In genomic region chr13:63321689-63322088, GRCm38 (mm10) we compare ENCODE assay signal across 14 mouse cellular contexts.
DNase-seq lines count a peak whose midpoint lies in the region; ATAC-seq and TF ChIP-seq lines count a peak whose summit lies in the region.
"Had no signal": no experiment of that assay in that cellular context is flagged by ENCODE, and none has a peak within 500 bp of the region (broad histone marks: within the 10 kb centered on the region; RNA-seq: fewer than 3 reads in every experiment).

No protein-coding gene starts in this region.

- no peak overlapping the region for H3K9ac ChIP-seq in forebrain, embryonic 16.5 days (replicated peaks; ENCODE audit: low read depth, low read length)
- H3K9ac ChIP-seq: embryonic facial prominence, embryonic 12.5 days; lung, embryonic 15.5 days had no signal

- no peak overlapping the region for H3K4me3 ChIP-seq in forebrain, embryonic 10.5 days
- no peak overlapping the region for H3K4me3 ChIP-seq in forebrain, embryonic 16.5 days (replicated peaks; ENCODE audit: low read length)
- H3K4me3 ChIP-seq in layer of hippocampus, adult 2 months: no peak overlapping the region
- H3K4me3 ChIP-seq: embryonic facial prominence, embryonic 12.5 days; heart, adult 2 months; lung, embryonic 15.5 days had no signal

- peak; percentile 39 for TF ChIP-seq CTCF in layer of hippocampus, adult 2 months (conservative IDR thresholded peaks at IDR 0.05)

- no peak for DNase-seq in forebrain, embryonic 10.5 days (ENCODE audit: extremely low spot score, low spot score)
- DNase-seq in layer of hippocampus, adult 2 months (ENCODE audit: low spot score in 2 of 2): no peak
- no peak for DNase-seq in layer of hippocampus, postnatal 10 days (ENCODE audit: low spot score in 2 of 2)
- DNase-seq in thymus, postnatal 14 days: peak; percentile 28
- DNase-seq in thymus, postnatal 25 days: no peak
- peak; percentile 62 for DNase-seq in skeletal muscle tissue, adult 2 months (ENCODE audit: low read depth, low spot score)
- no peak for DNase-seq in layer of hippocampus, adult 18-20 months (ENCODE audit: low spot score in 2 of 2)
- DNase-seq: cerebellum, adult 18-20 months; heart, adult 2 months; heart, postnatal 10 days had no signal

- peaks cover 48% of the 10 kb centered on the region for H3K4me1 ChIP-seq in forebrain, embryonic 10.5 days
- peaks cover 4% of the 10 kb centered on the region for H3K4me1 ChIP-seq in forebrain, embryonic 16.5 days (replicated peaks; ENCODE audit: control insufficient read depth, insufficient read depth, low read length)

- no peak for ATAC-seq in forebrain, embryonic 16.5 days
- ATAC-seq: hindbrain, postnatal 0 days had no signal

- WGBS in forebrain, embryonic 10.5 days: 71% methylated on average over 5 of the region's 5 CpGs
- WGBS in forebrain, embryonic 16.5 days: 78% methylated on average over 5 of the region's 5 CpGs

- no peaks in the 10 kb centered on the region for H3K9me3 ChIP-seq in forebrain, embryonic 10.5 days
- H3K9me3 ChIP-seq in forebrain, embryonic 16.5 days (ENCODE audit: control insufficient read depth, low read length): no peaks in the 10 kb centered on the region
- H3K9me3 ChIP-seq: embryonic facial prominence, embryonic 12.5 days; lung, embryonic 15.5 days had no signal

- no peaks in the 10 kb centered on the region for H3K27me3 ChIP-seq in forebrain, embryonic 10.5 days (ENCODE audit: poor library complexity, severe bottlenecking)
- no peaks in the 10 kb centered on the region for H3K27me3 ChIP-seq in forebrain, embryonic 16.5 days (replicated peaks; ENCODE audit: control insufficient read depth, insufficient read depth, low read length)
- H3K27me3 ChIP-seq: embryonic facial prominence, embryonic 12.5 days; lung, embryonic 15.5 days had no signal

- 0 out of 2 replicates have a peak overlapping the region, but pooled peaks have one; percentile 4 for H3K27ac ChIP-seq in forebrain, embryonic 10.5 days
- no peak overlapping the region for H3K27ac ChIP-seq in forebrain, embryonic 16.5 days (ENCODE audit: low read length)
- peak overlapping the region; percentile 49 for H3K27ac ChIP-seq in layer of hippocampus, adult 2 months
- H3K27ac ChIP-seq: embryonic facial prominence, embryonic 12.5 days; hindbrain, postnatal 0 days; lung, embryonic 15.5 days had no signal

- peaks cover 11% of the 10 kb centered on the region for H3K36me3 ChIP-seq in forebrain, embryonic 10.5 days (replicated peaks)
- no peaks in the 10 kb centered on the region for H3K36me3 ChIP-seq in forebrain, embryonic 16.5 days (ENCODE audit: control insufficient read depth, insufficient read depth)

- no peak overlapping the region for H3K4me2 ChIP-seq in forebrain, embryonic 16.5 days (ENCODE audit: low read length)
- H3K4me2 ChIP-seq: embryonic facial prominence, embryonic 12.5 days; lung, embryonic 15.5 days had no signal

Comparison
In these comparisons a context has a peak if more than half of its experiments do, and no peak if none do; other contexts are left out.
1. DNase-seq: peak in thymus, postnatal 14 days (single experiment) and skeletal muscle tissue, adult 2 months (single experiment); none in forebrain, embryonic 10.5 days (single experiment), layer of hippocampus, adult 2 months (0 of 2), layer of hippocampus, postnatal 10 days (0 of 2), thymus, postnatal 25 days (single experiment) and layer of hippocampus, adult 18-20 months (0 of 2).